Mouse (Mus musculus): Measurements from ENCODE around the gene Ngfr. TPM values are rescaled to one million over a fixed set of nuclear protein-coding genes. Genes with fewer than 3 reads are reported as not detected.

Gene Ngfr
- total and polyA plus RNA-seq, 2 experiments from 2014 or later = 1.5 to 2.0 TPM

DNA sequence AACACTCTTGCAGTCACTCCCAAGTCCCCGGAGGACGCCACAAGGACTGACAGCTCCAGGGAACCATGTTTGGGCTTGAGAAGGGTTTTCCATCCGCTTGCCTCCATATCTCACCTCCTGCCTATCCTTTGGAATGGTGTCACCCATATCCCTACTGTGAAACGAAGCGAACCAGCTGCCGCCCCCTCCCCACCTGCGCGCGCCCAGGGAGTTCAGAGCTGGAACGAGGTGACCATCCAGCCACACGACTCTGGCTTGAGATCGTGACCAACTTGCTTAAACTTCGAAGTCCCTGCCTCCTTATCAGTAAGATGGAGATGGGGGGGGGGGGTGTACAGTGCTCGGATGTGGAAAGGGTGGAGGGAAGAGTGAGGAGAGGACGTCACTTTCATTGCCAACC lies 1.9 kb downstream of the Ngfr start:
- H3K9ac ChIP-seq (replicated peaks; ENCODE audit: low read depth, low read length) = no peak overlapping the region
- WGBS = 4% methylated on average over 15 of the region's 15 CpGs
- DNase-seq (ENCODE audit: low spot score) (no peak), ATAC-seq (ENCODE audit: insufficient read depth, low read depth) (no peak)
- no peaks in the 10 kb centered on the region for H3K36me3 ChIP-seq (replicated peaks; ENCODE audit: control insufficient read depth, insufficient read depth, low read length)
- H3K4me1 ChIP-seq (ENCODE audit: control insufficient read depth, insufficient read depth) = peaks cover 11% of the 10 kb centered on the region; the same call in 1 of the 2 replicates
- peak overlapping the region; percentile 59 for H3K4me2 ChIP-seq (ENCODE audit: low read depth, low read length)
- TF ChIP-seq EP300 (IDR thresholded peaks at IDR 0.05; ENCODE audit: low read depth) (no peak), CTCF (IDR thresholded peaks at IDR 0.05; ENCODE audit: low read depth) (no peak)
- no peak overlapping the region for H3K27ac ChIP-seq (ENCODE audit: low read depth)
- H3K27me3 ChIP-seq (ENCODE audit: control insufficient read depth, insufficient read depth, low read length) = peaks cover 95% of the 10 kb centered on the region
- no peaks in the 10 kb centered on the region for H3K9me3 ChIP-seq (replicated peaks; ENCODE audit: control insufficient read depth, low read length)
- peak overlapping the region; percentile 42 for H3K4me3 ChIP-seq (ENCODE audit: low read depth, low read length)

- Histone ChIP-seq H3K9ac (replicated peaks; ENCODE audit: low read depth, low read length) (no peak overlapping the region), H3K27me3 (ENCODE audit: control insufficient read depth, insufficient read depth, low read length) (peaks cover 95% of the 10 kb centered on the region), H3K36me3 (replicated peaks; ENCODE audit: control insufficient read depth, insufficient read depth, low read length) (no peaks in the 10 kb centered on the region), H3K4me2 (ENCODE audit: low read depth, low read length) (peak overlapping the region; percentile 59), H3K4me3 (ENCODE audit: low read depth, low read length) (peak overlapping the region; percentile 42), H3K9me3 (replicated peaks; ENCODE audit: control insufficient read depth, low read length) (no peaks in the 10 kb centered on the region), H3K27ac (ENCODE audit: low read depth) (no peak overlapping the region), H3K4me1 (ENCODE audit: control insufficient read depth, insufficient read depth) (peaks cover 11% of the 10 kb centered on the region; the same call in 1 of the 2 replicates)
- 1% methylated on average over 24 of the region's 24 CpGs for WGBS
- ATAC-seq (ENCODE audit: insufficient read depth, low read depth) (no peak), DNase-seq (ENCODE audit: low spot score) (no peak)
- TF ChIP-seq CTCF (IDR thresholded peaks at IDR 0.05; ENCODE audit: low read depth) = no peak
- no peak for TF ChIP-seq EP300 (IDR thresholded peaks at IDR 0.05; ENCODE audit: low read depth)
These were observed 2.3 kb downstream of the Ngfr start for GRCm38 (mm10) chr11:95585281-95585680.

DNA sequence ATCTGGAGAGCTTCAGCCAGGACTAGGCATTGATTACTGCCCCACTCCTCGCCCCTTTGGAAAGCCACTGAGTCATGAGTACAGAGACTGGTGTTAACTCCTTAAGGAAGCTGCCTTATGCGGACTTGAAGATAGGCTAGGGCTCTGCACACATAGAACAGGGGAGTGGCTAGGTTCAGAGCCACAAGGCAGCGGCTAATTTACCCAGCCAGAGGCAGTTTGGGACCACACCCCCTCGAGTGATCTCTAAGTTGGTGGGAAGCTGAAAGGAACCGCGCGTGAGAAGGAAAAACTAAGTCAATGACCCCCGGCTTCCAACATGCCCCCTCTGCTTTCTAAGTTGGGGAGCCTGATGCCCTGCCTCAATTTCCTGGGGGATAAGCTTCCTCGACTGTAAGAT lies 2.9 kb downstream of the Ngfr start:
- 16% methylated on average over 9 of the region's 9 CpGs for WGBS
- no peak overlapping the region for H3K4me2 ChIP-seq (ENCODE audit: low read depth, low read length)
- peaks cover 11% of the 10 kb centered on the region; the same call in 1 of the 2 replicates for H3K4me1 ChIP-seq (ENCODE audit: control insufficient read depth, insufficient read depth)
- TF ChIP-seq CTCF (IDR thresholded peaks at IDR 0.05; ENCODE audit: low read depth) = no peak
- TF ChIP-seq EP300 (IDR thresholded peaks at IDR 0.05; ENCODE audit: low read depth) = no peak
- H3K27ac ChIP-seq (ENCODE audit: low read depth) = no peak overlapping the region
- H3K36me3 ChIP-seq (replicated peaks; ENCODE audit: control insufficient read depth, insufficient read depth, low read length) = no peaks in the 10 kb centered on the region
- peaks cover 98% of the 10 kb centered on the region for H3K27me3 ChIP-seq (ENCODE audit: control insufficient read depth, insufficient read depth, low read length)
- no peak overlapping the region for H3K4me3 ChIP-seq (ENCODE audit: low read depth, low read length)
- H3K9me3 ChIP-seq (replicated peaks; ENCODE audit: control insufficient read depth, low read length) = no peaks in the 10 kb centered on the region
- H3K9ac ChIP-seq (replicated peaks; ENCODE audit: low read depth, low read length) = no peak overlapping the region
- no peak for ATAC-seq (ENCODE audit: insufficient read depth, low read depth)
- DNase-seq (ENCODE audit: low spot score) = no peak

- Histone ChIP-seq H3K27me3 (ENCODE audit: control insufficient read depth, insufficient read depth, low read length) (peaks cover 100% of the 10 kb centered on the region), H3K36me3 (replicated peaks; ENCODE audit: control insufficient read depth, insufficient read depth, low read length) (no peaks in the 10 kb centered on the region), H3K9ac (replicated peaks; ENCODE audit: low read depth, low read length) (no peak overlapping the region), H3K4me1 (ENCODE audit: control insufficient read depth, insufficient read depth) (peaks cover 11% of the 10 kb centered on the region; the same call in 1 of the 2 replicates), H3K9me3 (replicated peaks; ENCODE audit: control insufficient read depth, low read length) (no peaks in the 10 kb centered on the region), H3K4me2 (ENCODE audit: low read depth, low read length) (no peak overlapping the region), H3K27ac (ENCODE audit: low read depth) (no peak overlapping the region), H3K4me3 (ENCODE audit: low read depth, low read length) (no peak overlapping the region)
- ATAC-seq (ENCODE audit: insufficient read depth, low read depth) (no peak), DNase-seq (ENCODE audit: low spot score) (no peak)
- WGBS = 48% methylated on average over 6 of the region's 6 CpGs
- TF ChIP-seq CTCF (IDR thresholded peaks at IDR 0.05; ENCODE audit: low read depth) (no peak), EP300 (IDR thresholded peaks at IDR 0.05; ENCODE audit: low read depth) (no peak)
These were observed 4.1 kb downstream of the Ngfr start for GRCm38 (mm10) chr11:95583396-95583795.

GRCm38 (mm10) chr11:95582193-95582592 lies 5.3 kb downstream of the Ngfr start:
- peaks cover 6% of the 10 kb centered on the region; the same call in 1 of the 2 replicates for H3K4me1 ChIP-seq (ENCODE audit: control insufficient read depth, insufficient read depth)
- no peaks in the 10 kb centered on the region for H3K9me3 ChIP-seq (replicated peaks; ENCODE audit: control insufficient read depth, low read length)
- ATAC-seq (ENCODE audit: insufficient read depth, low read depth) (no peak), DNase-seq (ENCODE audit: low spot score) (no peak)
- no peak overlapping the region for H3K9ac ChIP-seq (replicated peaks; ENCODE audit: low read depth, low read length)
- no peaks in the 10 kb centered on the region for H3K36me3 ChIP-seq (replicated peaks; ENCODE audit: control insufficient read depth, insufficient read depth, low read length)
- 32% methylated on average over 3 of the region's 3 CpGs for WGBS
- H3K4me3 ChIP-seq (ENCODE audit: low read depth, low read length) = no peak overlapping the region
- peaks cover 99% of the 10 kb centered on the region for H3K27me3 ChIP-seq (ENCODE audit: control insufficient read depth, insufficient read depth, low read length)
- no peak for TF ChIP-seq EP300 (IDR thresholded peaks at IDR 0.05; ENCODE audit: low read depth)
- TF ChIP-seq CTCF (IDR thresholded peaks at IDR 0.05; ENCODE audit: low read depth) = no peak
- no peak overlapping the region for H3K4me2 ChIP-seq (ENCODE audit: low read depth, low read length)
- H3K27ac ChIP-seq (ENCODE audit: low read depth) = no peak overlapping the region

- Histone ChIP-seq H3K27me3 (ENCODE audit: control insufficient read depth, insufficient read depth, low read length) (peaks cover 92% of the 10 kb centered on the region), H3K4me3 (ENCODE audit: low read depth, low read length) (no peak overlapping the region), H3K27ac (ENCODE audit: low read depth) (no peak overlapping the region), H3K4me2 (ENCODE audit: low read depth, low read length) (no peak overlapping the region), H3K36me3 (replicated peaks; ENCODE audit: control insufficient read depth, insufficient read depth, low read length) (no peaks in the 10 kb centered on the region), H3K9ac (replicated peaks; ENCODE audit: low read depth, low read length) (no peak overlapping the region), H3K4me1 (ENCODE audit: control insufficient read depth, insufficient read depth) (0 out of 2 replicates have a peak, but pooled peaks cover 3% of the 10 kb centered on the region), H3K9me3 (replicated peaks; ENCODE audit: control insufficient read depth, low read length) (no peaks in the 10 kb centered on the region)
- DNase-seq (ENCODE audit: low spot score) (no peak), ATAC-seq (ENCODE audit: insufficient read depth, low read depth) (no peak)
- TF ChIP-seq CTCF (IDR thresholded peaks at IDR 0.05; ENCODE audit: low read depth) (no peak), EP300 (IDR thresholded peaks at IDR 0.05; ENCODE audit: low read depth) (no peak)
- 19% methylated on average over 6 of the region's 6 CpGs for WGBS
These were observed 8.1 kb downstream of the Ngfr start for GRCm38 (mm10) chr11:95579455-95579854.
